Mouse (Mus musculus) inflammation-experienced regulatory T-cells (primary cell): Measurements from ENCODE around the gene Gm28891. TPM values are rescaled to one million over a fixed set of nuclear protein-coding genes. Genes with fewer than 3 reads are reported as not detected.

Experiments
- polyA plus RNA-seq, 2 experiments: library from polyadenylated mRNA; unstranded; fragments of 100-300 nt; shearing (Covaris generic); gene quantifications; one replicate each; pipeline ENCODE4 v1.2.1; 2017

Gm28891 gene
- polyA plus RNA-seq = not detected

DNA sequence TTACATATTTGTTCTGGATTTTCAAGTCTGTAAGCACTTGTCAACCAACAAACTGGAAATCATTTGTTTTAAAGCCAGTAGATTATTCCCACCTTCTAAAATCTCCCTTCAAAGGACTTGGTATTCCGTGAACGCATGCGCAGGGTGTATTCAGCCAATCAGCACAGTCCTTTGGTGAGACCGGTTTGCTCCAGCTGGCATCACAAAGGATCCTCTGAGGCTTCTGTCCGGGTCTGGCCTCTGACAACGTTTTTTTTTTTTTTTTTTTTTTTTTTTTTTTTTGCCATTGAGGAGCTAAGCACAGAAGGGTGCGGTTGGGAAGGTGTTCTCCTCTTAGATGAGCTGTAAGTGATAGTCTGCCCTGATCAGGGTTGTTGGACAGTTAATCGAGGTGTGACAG is at the start of gene Gm28891:
Gm28891 (plus strand) TSS at position 301 of the 400 bp plus-strand sequence.

